Mouse (Mus musculus) testis, postnatal 14 days (tissue): ENCODE results near the gene Ptpn11.
A peak's percentile ranks its signal among the peaks of the same experiment; 100 is the strongest.
"Not testable (repeated sequence)": the region's sequence is repeated elsewhere in the genome, so short reads cannot be mapped to it uniquely, and the experiment has no call there.

Source experiments
- DNase-seq: peaks from one replicate; pipeline ENCODE4 v3.0.0; 2021; ENCODE audit warnings: low spot score

Ptpn11 gene

DNA sequence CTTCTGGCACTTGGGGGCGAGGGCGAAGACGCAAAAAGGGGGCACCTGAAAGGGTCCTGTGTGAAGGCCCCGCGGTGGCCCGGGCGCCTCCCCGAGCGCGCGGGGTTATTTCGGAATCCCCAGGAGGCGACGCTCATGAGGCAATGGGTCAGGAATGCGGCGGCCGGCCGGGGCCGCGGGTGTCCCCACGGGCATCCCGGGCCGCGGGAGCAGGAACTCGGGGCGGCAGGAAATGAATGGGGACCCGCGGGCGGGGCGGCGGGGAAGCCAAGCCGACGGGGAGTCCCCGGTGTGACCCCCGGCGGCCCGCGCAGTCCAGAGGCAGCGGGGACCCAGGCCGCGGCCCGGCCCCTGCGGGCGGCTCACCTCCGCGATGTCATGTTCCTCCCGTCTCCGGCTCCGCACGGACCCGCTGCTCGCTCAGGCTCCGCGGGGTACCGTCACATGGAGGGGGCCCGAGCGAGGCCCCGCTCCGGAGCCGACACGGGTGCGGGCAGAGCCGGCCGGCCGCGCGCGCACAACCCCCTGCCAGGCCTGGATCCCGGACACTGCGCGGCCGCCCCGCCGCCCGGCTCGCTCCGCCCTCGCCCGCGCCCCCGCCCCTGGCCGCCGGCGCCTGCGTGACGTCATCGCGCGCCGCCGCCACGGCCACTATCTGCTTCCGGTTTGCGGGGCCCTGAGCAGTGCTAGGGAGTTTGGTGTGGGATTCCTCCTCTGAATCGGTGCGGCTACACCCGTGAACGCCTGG is at the start of gene Ptpn11:
Gene Ptpn11 (minus strand): TSS at position 562 of the 748 bp plus-strand sequence.
- DNase-seq = peak; percentile 85

DNA sequence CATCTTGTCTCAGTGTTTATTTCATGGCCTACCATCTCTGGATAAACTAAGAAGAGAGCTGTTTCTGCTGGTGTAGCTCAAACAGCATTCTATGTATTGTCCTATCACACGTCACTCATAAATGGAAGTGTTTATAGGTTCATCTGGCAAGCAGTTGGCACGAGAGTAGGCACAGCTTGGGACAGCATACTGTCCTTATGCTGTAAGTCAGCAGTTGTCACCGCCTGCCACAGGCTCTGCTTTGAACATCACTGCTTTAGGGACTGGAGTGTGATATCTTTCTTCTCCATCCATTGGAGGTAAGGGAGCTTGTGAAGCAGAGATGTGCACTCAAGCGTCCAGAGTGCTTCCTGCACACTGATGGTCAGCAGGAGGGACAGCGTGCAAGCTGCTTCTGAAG is 48.6 kb upstream of the Ptpn11 start:
- no peak for DNase-seq

DNA sequence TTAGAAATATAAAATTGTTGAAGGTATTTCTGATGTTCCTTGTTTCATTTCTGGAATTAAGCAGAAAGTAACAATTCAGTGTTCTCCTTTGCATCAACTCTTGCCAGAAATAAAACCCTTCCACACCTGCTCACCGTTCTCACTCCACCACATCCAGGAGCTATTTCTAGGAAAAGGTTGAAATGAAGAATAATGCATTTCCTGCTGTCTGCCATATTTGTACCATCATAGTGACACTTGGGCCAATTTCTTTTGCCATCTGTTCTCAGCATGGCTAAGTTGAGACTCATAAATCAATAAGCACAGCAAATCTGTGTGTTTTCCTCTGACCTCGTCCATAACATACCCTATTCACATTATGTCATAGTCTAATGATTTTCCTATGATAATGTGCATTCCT is 47.0 kb upstream of the Ptpn11 start:
- DNase-seq = no peak

DNA sequence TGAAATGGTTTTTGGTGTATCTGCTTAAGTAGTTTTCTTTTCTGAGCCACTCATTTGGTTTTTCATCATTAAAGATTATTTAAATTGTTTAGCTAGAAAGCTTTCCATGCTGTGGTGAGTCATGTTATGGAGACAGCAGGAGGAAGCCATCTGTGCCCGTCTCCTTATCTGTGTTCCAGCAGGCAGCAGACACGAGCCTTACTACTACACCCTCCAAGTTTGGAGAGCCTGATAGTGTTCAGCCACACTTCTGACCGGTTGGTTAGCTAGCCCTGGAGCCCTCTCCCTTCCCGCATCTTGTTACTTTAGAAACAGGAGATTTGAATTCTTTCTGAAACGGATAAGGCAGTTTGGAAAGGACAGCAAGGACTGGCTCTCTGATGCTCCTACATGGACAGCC is 45.0 kb upstream of the Ptpn11 start:
- DNase-seq = no peak

DNA sequence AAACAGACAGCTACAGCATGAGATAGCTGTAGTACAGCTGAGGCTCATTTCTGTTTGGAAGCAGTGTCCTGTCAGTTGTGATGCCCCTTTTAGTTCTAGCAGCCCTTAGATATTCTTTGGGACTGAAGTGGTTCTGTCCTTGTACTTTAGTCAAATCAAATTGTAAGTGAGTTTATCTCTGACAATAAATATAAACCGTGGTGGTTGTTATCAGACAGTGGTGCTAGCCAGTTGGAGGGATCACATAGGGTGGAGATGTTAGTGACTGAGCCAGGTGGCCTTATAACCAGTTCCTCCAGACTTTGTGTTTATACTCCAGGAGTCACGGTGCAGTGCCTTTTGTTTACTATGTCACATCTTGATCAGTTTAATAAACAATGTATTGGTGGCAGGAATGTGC is 42.5 kb upstream of the Ptpn11 start:
- no peak for DNase-seq

DNA sequence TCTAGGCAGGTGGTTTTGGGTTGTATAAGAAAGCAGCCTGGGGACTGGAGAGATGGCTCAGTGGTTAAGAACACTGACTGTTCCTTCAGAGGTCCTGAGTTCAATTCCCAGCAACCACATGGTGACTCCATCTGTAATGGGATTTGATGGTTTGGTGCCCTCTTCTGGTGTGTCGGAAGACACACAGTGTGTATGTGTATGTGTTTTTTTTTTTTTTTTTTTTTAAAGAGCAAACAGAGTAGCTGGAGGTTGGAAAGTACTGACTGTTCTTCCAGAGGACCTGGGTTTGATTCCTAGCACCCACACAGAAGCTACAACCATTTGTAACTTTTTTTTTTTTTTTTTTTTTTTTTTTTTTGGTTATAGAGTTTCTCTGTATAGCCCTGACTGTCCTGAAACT is 41.6 kb upstream of the Ptpn11 start:
- no peak for DNase-seq

DNA sequence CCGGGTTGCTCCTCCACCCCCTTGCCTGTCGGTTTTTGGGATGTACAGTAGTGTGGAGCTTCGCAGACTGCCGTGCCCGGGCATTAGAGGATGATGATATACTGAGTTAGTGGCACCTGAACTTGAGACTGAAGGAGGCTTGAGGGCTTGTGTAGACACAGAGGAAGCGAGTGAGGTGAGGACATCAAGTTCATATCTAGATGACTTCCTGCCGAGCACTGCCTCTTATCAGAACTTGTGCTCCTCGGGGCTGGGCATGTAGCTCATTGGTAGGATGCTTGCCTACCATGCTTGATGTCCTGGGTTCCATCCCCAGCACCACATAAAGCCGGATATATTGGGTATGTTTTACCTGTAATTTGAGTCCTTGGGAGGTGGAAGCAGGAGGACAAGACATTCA is 39.6 kb upstream of the Ptpn11 start:
- DNase-seq = no peak

DNA sequence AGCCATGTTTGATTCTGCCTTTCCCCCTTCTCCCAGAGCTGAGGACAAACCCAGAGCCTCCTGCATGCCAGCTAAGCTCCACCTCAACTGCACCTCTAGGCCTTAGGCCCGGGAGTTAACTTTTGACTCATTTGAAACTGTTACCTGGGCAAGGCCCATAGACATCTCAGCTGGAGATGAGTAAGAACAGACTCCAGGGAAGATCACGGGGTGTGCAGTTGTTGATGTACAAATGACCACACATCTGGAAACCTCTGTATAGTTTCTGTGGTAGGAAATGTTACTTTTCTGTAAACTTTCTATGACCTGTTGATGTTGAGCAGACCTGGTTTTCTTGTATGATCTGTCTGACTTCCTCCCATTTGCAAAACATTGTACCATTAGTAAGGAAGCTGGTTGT is 38.0 kb upstream of the Ptpn11 start:
- DNase-seq = no peak

DNA sequence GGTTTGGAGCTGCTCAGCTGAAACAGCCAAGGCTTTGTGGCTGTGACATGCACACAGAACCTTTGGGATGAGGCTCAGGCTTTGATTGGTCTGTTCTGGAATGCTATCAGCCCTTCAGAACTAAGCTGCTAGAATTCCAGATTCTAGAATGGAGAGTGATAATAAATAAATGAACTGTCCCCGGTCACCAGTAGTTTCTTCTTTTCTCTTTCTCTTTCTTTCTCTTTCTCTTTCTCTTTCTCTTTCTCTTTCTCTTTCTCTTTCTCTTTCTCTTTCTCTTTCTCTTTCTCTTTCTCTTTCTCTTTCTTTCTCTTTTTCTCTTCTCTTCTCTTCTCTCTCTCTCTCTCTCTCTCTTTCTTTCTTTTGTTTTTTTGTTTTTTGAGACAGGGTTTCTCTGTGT is 36.1 kb upstream of the Ptpn11 start:
- DNase-seq = not testable (repeated sequence)

DNA sequence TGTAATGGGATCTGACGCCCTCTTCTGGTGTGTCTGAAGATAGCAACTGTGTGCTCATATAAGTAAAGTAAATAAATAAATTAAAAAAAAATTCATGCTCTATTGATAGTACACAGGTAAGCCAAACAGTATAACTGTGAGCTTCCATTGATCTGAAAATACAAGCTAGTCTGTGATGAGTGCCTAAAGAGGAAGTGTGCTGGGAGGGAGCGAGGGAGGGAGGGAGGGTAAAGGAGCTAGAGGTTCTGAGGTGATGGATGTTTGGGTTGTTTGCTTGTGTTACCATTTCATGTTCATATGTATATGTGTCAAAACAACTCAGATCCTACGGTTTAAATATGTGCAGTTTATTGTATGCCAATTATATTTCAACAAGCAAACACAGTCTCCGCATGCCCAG is 35.6 kb upstream of the Ptpn11 start:
- no peak for DNase-seq

DNA sequence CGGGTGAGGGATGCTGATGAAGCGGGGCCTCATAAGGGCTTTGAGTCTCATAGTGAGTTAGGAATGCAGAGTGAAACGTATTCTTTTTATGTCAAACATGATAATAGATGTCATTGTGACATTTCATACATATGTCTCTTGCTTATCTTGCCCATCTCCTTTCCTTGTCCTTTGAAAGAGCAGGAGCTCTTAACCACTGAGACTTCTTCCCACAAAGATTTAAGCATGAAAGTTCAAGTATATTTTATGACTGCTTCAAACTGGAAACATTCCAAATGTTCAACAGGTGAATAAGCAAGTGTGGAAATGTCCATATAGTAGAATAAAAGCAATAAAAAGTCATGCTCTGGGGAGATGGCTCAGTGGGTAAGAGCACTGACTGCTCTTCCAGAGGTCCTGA is 35.2 kb upstream of the Ptpn11 start:
- DNase-seq = no peak

DNA sequence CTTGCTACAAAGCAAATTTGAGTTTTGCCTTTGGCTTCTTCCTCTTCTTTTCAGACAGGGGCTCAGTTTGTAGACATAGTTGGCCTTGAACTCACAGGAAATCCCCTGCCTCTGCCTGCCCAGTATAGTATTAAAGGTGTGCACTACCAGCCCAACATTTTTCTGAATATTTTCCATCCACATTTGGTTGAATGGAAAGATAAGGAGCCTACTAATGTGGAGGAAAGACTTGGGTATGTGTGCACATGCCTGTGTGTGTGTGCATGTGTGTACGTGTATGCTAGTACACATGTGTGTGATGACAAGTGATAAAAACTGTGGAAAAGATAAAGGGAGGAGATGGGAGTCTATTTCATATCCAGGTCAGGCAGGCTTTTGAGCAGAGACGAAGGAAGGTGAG is 34.7 kb upstream of the Ptpn11 start:
- no peak for DNase-seq

DNA sequence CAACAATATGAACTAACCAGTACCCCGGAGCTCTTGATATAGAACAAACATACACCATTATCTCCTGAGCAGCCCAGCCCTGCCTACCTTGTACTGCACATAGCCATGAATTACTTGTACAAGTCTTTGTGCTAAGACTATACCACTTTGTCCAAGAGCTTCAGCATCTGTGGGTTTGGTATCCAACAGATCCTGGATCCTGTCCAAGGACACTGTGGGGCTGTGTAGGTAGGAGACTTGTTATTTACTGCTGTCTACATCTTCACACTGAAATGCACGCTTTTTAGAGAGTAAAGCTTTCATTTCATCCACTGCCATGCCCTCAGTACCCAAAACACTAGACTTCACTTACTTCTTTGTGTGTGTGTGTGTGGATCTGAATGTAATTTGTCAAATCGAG is 33.7 kb upstream of the Ptpn11 start:
- DNase-seq = no peak

DNA sequence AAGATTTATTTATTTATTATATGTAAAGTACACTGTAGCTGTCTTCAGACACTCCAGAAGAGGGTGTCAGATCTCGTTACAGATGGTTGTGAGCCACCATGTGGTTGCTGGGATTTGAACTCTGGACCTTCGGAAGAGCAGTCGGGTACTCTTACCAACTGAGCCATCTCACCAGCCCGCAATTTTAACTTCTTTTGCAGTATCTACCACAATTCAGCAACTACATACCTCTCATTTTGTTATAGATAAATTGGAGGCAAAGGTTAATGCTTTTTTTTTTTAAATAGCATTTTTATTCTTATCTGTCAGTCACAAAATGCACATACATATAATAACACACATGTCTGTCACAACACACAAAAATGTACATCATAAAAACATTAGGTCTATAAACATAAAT is 32.8 kb upstream of the Ptpn11 start:
- not testable (repeated sequence) for DNase-seq

DNA sequence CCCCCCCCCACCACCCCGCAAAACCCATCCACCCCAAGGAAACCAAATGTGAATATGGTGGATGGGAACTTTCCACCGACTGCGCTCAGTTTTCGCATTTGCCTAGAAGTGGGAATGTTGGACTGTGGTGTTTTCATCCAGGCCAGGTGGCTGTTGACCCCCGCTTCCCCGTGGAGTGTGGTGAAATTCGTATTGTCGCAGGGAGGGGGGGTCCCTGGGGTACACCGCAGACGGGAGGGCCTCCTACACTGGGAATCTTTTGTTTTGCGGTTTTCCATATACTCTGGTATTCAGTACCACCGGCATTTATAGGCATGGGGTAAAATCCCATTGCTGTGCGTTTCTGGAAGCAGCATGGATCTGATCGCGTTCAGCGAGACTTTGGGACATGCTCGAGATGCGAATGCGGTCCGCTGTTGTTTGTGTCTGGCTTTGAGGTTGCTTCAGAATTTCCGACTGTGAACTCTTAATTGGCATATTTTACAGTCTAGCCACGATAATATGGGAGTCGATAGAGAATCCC is 30.2 kb upstream of the Ptpn11 start:
- DNase-seq = no peak

DNA sequence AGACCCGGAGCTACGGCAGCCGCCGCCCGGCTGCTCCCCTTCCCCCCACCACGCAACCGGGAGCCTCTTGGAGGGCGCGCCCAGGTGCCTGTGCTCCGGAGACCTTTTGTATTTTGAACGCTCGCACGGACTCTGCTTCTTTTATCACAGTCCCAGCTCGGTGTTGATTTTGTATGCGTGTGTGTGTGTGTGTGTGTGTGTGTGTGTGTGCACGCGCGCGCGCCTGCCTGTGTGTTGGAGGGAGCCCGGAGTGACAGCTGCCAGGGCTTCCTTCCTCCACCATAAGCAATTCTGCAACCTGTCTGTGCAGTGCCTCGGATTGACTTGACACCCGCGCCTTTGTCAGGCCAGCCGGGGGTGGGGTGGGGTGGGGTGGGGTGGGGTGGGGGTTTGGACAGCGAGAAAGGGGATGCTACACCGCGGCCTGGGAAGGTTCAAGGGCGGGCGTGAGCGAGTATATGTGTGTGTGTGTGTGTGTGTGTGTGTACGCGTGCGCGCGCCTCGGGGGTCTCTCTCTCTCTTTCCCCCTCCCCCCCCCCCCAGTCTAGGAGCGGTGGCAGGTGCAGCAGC is 29.6 kb upstream of the Ptpn11 start:
- no peak for DNase-seq

DNA sequence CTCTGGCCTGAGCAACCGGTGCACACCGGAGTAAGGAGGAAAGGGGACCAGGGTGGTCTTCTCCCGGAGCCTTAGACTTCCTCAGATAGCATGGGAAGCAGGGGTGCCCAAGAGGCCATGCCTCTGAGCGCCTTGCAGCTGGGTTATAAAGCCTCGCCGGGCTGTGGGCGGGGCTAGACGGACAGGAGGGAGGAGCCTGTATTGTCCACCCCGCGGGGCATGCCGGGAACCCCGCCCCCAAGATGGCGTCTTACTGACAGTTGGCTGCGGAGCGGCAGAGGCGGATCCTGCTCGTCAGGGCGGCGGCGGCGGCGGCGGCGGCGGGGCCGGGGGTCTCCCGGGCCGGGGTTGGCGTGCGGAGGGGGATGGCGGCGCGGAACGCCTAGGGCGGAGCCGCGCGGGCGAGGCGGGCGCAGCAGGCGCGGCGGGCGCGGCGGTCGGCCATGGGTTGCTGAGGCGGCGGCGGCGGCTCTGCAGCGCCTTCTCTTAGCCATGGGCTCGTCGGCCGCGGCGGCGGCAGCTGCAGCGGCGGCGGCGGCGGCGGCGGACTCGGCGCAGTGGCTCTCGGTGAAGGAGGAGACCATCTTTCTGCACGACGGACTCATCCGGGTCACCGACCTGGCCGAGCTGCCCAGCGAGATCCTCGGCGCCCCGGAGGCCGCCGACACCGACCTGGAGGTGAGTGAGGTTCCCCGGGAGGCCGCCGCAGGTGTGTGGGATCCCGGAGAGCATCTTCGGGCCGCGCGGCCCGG is 29.0 kb upstream of the Ptpn11 start, which contains the start of gene Hectd4:
Gene Hectd4 (plus strand): TSS at position 240 of the 752 bp plus-strand sequence.
- peak; percentile 96 for DNase-seq

DNA sequence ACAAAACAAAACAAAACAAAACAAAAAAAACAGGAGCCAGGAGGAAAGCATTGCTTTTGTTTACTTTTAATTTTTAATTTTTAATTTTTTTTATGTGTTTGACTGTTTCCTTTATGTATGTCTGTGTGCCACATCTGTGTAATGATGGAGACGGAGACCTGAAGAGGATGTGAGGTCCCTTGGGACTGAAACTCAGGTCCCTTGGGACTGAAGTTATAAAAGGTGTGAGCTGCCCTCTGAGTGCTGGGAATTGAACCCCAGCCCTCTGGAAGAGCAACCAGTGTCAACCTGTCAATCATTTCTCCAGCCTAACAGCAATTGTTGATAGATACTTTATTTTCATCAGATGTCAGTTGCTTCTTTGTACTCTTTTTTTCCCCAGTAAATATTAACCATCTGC is 28.0 kb upstream of the Ptpn11 start:
- DNase-seq = no peak

DNA sequence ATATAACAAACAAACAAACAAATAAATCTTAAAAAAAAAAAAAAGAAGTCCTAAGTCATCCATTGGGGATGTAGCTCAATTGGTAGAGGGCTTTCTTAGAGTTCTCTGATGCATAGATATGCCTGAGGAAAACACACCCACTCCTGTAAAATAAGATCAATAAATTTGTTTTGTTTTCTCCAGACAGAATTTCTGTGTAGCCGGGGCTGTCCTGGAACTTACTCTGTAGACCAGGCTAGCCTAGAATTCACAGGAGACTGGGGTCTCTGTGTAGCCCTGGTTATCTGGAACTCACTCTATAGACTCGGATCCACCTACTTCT is 26.1 kb upstream of the Ptpn11 start:
- DNase-seq = no peak

DNA sequence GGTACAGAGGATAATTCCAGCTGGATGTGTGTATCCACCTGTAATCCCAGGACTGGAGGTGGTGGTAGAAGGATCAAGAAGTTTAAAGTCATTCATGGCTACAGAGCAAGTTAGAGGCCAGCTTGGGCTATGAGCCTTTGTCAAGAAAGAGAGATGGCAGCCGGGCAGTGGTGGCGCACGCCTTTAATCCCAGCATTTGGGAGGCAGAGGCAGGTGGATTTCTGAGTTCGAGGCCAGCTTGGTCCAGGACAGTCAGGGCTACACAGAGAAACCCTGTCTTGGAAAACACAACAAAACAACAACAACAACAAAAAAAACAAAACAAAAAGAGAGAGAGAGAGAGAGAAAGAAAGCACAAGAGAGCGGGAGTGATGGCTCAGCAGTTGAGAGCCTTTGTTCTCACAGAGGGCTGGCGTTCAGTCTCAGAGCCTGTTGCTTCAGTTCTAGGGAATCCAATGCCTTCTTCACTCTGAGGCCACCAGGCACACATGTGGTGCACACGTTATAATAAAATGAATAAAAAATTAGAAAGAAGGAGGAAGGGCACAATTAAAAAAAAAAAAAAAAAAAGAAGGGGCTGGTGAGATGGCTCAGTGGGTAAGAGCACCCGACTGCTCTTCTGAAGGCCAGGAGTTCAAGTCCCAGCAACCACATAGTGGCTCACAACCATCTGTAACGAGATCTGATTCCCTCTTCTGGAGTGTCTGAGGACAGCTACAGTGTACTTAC is 25.6 kb upstream of the Ptpn11 start:
- DNase-seq = not testable (repeated sequence)

DNA sequence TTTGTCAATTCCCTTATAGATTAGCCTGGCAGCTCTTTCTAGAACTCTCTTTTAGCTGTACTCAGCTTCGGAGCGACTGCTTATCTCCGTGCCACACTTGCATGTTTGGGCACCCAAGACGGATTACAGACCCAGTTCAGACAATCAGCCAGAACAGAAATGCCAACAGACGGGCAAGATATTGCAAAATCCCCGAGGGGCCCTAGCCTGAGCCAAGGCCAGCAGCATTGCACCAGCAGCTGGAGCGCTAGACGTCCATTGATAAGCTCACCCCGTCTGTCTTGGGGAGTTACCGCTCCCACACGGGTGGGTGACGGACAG is 24.9 kb upstream of the Ptpn11 start:
- DNase-seq = no peak

DNA sequence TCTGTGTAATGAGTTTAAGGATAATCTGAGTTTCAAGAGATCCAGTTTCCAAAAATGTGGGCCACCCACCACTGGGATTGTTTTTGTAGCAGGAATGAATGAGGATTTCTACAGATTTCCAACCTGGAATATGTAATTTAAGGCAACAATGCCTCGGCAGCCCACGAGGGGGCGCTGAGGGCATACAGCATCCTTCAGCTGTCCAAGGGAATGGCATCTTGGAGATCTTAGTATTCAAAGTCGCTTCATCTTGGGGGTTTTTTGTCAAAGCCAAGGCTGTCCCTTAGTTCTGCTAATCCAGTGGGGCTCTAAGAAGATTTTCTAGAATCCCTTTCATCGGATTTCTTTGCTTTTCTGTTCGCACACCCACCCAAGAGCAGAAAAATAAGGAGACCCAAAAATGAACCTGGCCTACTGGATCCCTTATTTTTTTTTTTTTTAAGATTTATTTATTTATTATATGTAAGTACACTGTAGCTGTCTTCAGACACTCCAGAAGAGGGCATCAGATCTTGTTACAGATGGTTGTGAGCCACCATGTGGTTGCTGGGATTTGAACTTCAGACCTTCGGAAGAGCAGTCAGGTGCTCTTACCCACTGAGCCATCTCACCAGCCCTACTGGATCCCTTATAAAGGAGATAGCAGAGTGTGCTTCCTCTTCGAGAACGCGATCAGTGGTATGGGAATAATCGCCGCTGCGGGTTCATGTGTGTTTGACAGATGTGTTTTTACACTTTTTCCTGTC is 24.4 kb upstream of the Ptpn11 start:
- no peak for DNase-seq
